Mouse (Mus musculus) forebrain, embryonic 16.5 days (tissue): Measurements from ENCODE around the gene Farsa. TPM values are rescaled to one million over a fixed set of nuclear protein-coding genes. Genes with fewer than 3 reads are reported as not detected.

Experiments
- ATAC-seq: fragments of 200-750 bp; cut with Nextera tagmentation; 2 replicates; pipeline ENCODE4 v1.8.0; 2017; ENCODE audit warnings: mild to moderate bottlenecking, moderate library complexity
- H3K27ac ChIP-seq: fragments of 300-500 bp; sonication (generic); 2 replicates; pipeline ENCODE4 v1.5.1; 2014; ENCODE audit warnings: low read length, control low read depth
- H3K27me3 ChIP-seq: fragments of 300-500 bp; sonication (generic); replicated peaks from 2 replicates; pipeline ENCODE4 v1.6.1; 2014; ENCODE audit warnings: low read length; ENCODE audit not compliant: control insufficient read depth, insufficient read depth
- H3K36me3 ChIP-seq: fragments of 300-500 bp; sonication (generic); 2 replicates; pipeline ENCODE4 v1.6.1; 2014; ENCODE audit not compliant: control insufficient read depth, insufficient read depth
- H3K4me1 ChIP-seq: fragments of 300-500 bp; sonication (generic); replicated peaks from 2 replicates; pipeline ENCODE4 v1.6.1; 2014; ENCODE audit warnings: low read length; ENCODE audit not compliant: control insufficient read depth, insufficient read depth
- H3K4me2 ChIP-seq: fragments of 300-500 bp; sonication (generic); 2 replicates; pipeline ENCODE4 v1.6.1; 2014; ENCODE audit warnings: mild to moderate bottlenecking, low read length, control low read depth
- H3K4me3 ChIP-seq: fragments of 300-500 bp; sonication (generic); replicated peaks from 2 replicates; pipeline ENCODE4 v1.5.1; 2014; ENCODE audit warnings: mild to moderate bottlenecking, low read length, control low read depth
- H3K9ac ChIP-seq: fragments of 300-500 bp; sonication (generic); replicated peaks from 2 replicates; pipeline ENCODE4 v1.6.1; 2014; ENCODE audit warnings: low read depth, low read length, control low read depth
- H3K9me3 ChIP-seq: fragments of 300-500 bp; sonication (generic); 2 replicates; pipeline ENCODE4 v1.6.1; 2016; ENCODE audit warnings: low read length; ENCODE audit not compliant: control insufficient read depth
- WGBS: fragments of 180-500 bp; shearing (Covaris S2); extraction: QIAGEN DNeasy Blood & Tissue Kit; methylation state at CpG from one replicate; pipeline ENCODE4 v1.1.7; 2014; 5-methylcytosine and 5-hydroxymethylcytosine counted together
- polyA plus RNA-seq: library from polyadenylated mRNA; unstranded; fragments of >200 nt; fragmentation: Nextera tagmentation; extraction: Ambion mirVana; gene quantifications from 2 replicates; pipeline ENCODE4 v1.2.1, GENCODE M21; 2015

Gene Farsa
- polyA plus RNA-seq, 1 experiment from 2014 or later = 126 TPM

GRCm38 (mm10) chr8:84841514-84841913, 15.3 kb upstream of the Farsa start:
- peaks cover 46% of the 10 kb centered on the region for H3K36me3 ChIP-seq
- H3K9ac ChIP-seq = no peak overlapping the region
- H3K4me1 ChIP-seq = peaks cover 31% of the 10 kb centered on the region
- no peak for ATAC-seq
- no peak overlapping the region for H3K4me2 ChIP-seq
- 88% methylated on average over 1 of the region's 1 CpGs for WGBS
- H3K9me3 ChIP-seq = no peaks in the 10 kb centered on the region
- H3K27me3 ChIP-seq = no peaks in the 10 kb centered on the region
- no peak overlapping the region for H3K27ac ChIP-seq
- no peak overlapping the region for H3K4me3 ChIP-seq

- Histone ChIP-seq H3K36me3 (peaks cover 32% of the 10 kb centered on the region), H3K4me2 (peak overlapping the region; percentile 94), H3K4me3 (peak overlapping the region; percentile 99), H3K9ac (peak overlapping the region; percentile 7), H3K9me3 (no peaks in the 10 kb centered on the region), H3K27me3 (no peaks in the 10 kb centered on the region), H3K4me1 (peaks cover 38% of the 10 kb centered on the region), H3K27ac (no peak overlapping the region)
- 91% methylated on average over 9 of the region's 9 CpGs for WGBS
- ATAC-seq = no peak
Observed at GRCm38 (mm10) chr8:84844397-84845070, 12.3 kb upstream of the Farsa start.

GRCm38 (mm10) chr8:84845355-84846093, 11.3 kb upstream of the Farsa start:
- peak overlapping the region; percentile 94 for H3K4me2 ChIP-seq
- 12% methylated on average over 12 of the region's 12 CpGs for whole genome bisulfite sequencing
- H3K27ac ChIP-seq = peak overlapping the region; percentile 78; the same call in 1 of the 2 replicates
- H3K9ac ChIP-seq = peak overlapping the region; percentile 93
- ATAC-seq = no peak
- H3K36me3 ChIP-seq = peaks cover 32% of the 10 kb centered on the region
- no peaks in the 10 kb centered on the region for H3K27me3 ChIP-seq
- peak overlapping the region; percentile 99 for H3K4me3 ChIP-seq
- H3K9me3 ChIP-seq = no peaks in the 10 kb centered on the region
- peaks cover 34% of the 10 kb centered on the region for H3K4me1 ChIP-seq

- Histone ChIP-seq H3K4me1 (peaks cover 34% of the 10 kb centered on the region), H3K4me2 (peak overlapping the region; percentile 94), H3K36me3 (peaks cover 30% of the 10 kb centered on the region), H3K27ac (peak overlapping the region; percentile 78), H3K9ac (peak overlapping the region; percentile 93), H3K27me3 (no peaks in the 10 kb centered on the region), H3K9me3 (no peaks in the 10 kb centered on the region), H3K4me3 (peak overlapping the region; percentile 99)
- under 1% methylated on average over 30 of the region's 30 CpGs for WGBS
- ATAC-seq = peak; percentile 22
Observed at GRCm38 (mm10) chr8:84846094-84846721, 10.6 kb upstream of the Farsa start.

GRCm38 (mm10) chr8:84846722-84847572, 9.8 kb upstream of the Farsa start, which contains the start of gene Calr:
Gene Calr (minus strand): TSS chr8:84846934.
- no peaks in the 10 kb centered on the region for H3K27me3 ChIP-seq
- H3K9ac ChIP-seq = peak within 1 kb of the TSS; percentile 93
- peak; percentile 99 for ATAC-seq
- H3K36me3 ChIP-seq = peaks cover 25% of the 10 kb centered on the region
- under 1% methylated on average over 55 of the region's 55 CpGs for WGBS
- H3K4me2 ChIP-seq = peak within 1 kb of the TSS; percentile 94
- peaks cover 34% of the 10 kb centered on the region for H3K4me1 ChIP-seq
- H3K27ac ChIP-seq = peak within 1 kb of the TSS; percentile 85
- peak within 1 kb of the TSS; percentile 99 for H3K4me3 ChIP-seq
- H3K9me3 ChIP-seq = no peaks in the 10 kb centered on the region

- Histone ChIP-seq H3K4me3 (peak overlapping the region; percentile 63), H3K9ac (peak overlapping the region; percentile 82), H3K27me3 (no peaks in the 10 kb centered on the region), H3K27ac (peak overlapping the region; percentile 85), H3K4me1 (peaks cover 29% of the 10 kb centered on the region), H3K9me3 (no peaks in the 10 kb centered on the region), H3K4me2 (peak overlapping the region; percentile 89), H3K36me3 (peaks cover 19% of the 10 kb centered on the region)
- 50% methylated on average over 6 of the region's 6 CpGs for WGBS
- no peak for ATAC-seq
Observed at GRCm38 (mm10) chr8:84847684-84848435, 8.9 kb upstream of the Farsa start.

GRCm38 (mm10) chr8:84856434-84856833, 355 bp upstream of the Farsa start:
- Histone ChIP-seq H3K9ac (no peak overlapping the region; the same call in 1 of the 2 replicates), H3K4me3 (peak overlapping the region; percentile 69; the same call in 1 of the 2 replicates), H3K4me2 (no peak overlapping the region), H3K9me3 (no peaks in the 10 kb centered on the region), H3K4me1 (peaks cover 14% of the 10 kb centered on the region), H3K27ac (no peak overlapping the region), H3K36me3 (peaks cover 8% of the 10 kb centered on the region), H3K27me3 (no peaks in the 10 kb centered on the region)
- WGBS = 93% methylated on average over 3 of the region's 3 CpGs
- peak; percentile 26 for ATAC-seq
